31 mouse cellular contexts compared by ENCODE assay signal in genomic region chr6:120042632-120043220, GRCm38 (mm10). TPM values are rescaled to one million over a fixed set of nuclear protein-coding genes. Genes with fewer than 3 reads are reported as not detected.
DNase-seq lines count a peak whose midpoint lies in the region; ATAC-seq and TF ChIP-seq lines count a peak whose summit lies in the region.
"Had no signal": no experiment of that assay in that cellular context is flagged by ENCODE, and none has a peak within 500 bp of the region (broad histone marks: within the 10 kb centered on the region; RNA-seq: fewer than 3 reads in every experiment).

No protein-coding gene starts in this region.

- H3K27ac ChIP-seq in stomach, postnatal 0 days (replicated peaks): no peak overlapping the region
- H3K27ac ChIP-seq: embryonic facial prominence, embryonic 15.5 days; forebrain, embryonic 10.5 days; hindbrain, embryonic 13.5 days; left cerebral cortex, adult 2 months; limb, embryonic 10.5 days; liver, embryonic 13.5 days; macrophage; midbrain, embryonic 12.5 days; neural tube, embryonic 12.5 days; stomach, embryonic 15.5 days had no signal

- no peaks in the 10 kb centered on the region for H3K36me3 ChIP-seq in stomach, postnatal 0 days (ENCODE audit: control insufficient read depth, insufficient read depth, low read length)
- H3K36me3 ChIP-seq: embryonic facial prominence, embryonic 15.5 days; forebrain, embryonic 10.5 days; hindbrain, embryonic 13.5 days; limb, embryonic 10.5 days; liver, embryonic 13.5 days; midbrain, embryonic 12.5 days; neural tube, embryonic 12.5 days; stomach, embryonic 15.5 days had no signal

- no peak overlapping the region for H3K9ac ChIP-seq in stomach, postnatal 0 days (ENCODE audit: low read length)
- H3K9ac ChIP-seq: embryonic facial prominence, embryonic 15.5 days; forebrain, postnatal 0 days; hindbrain, embryonic 13.5 days; liver, embryonic 13.5 days; midbrain, embryonic 12.5 days; neural tube, embryonic 12.5 days; stomach, embryonic 15.5 days had no signal

- peak; percentile 34 for DNase-seq in CD4-positive, CD25-positive, alpha-beta regulatory T cell, adult 2 months (ENCODE audit: low read depth, low spot score)
- peak; percentile 19 for DNase-seq in lung, postnatal 36 days
- DNase-seq in lung, adult 2 months: no peak
- peak; percentile 64 for DNase-seq in induced T-regulatory cell, adult 2 months (ENCODE audit: low read depth)
- DNase-seq in gastrocnemius, postnatal 36 days: no peak
- DNase-seq in adrenal gland, postnatal 4 days (ENCODE audit: low spot score in 2 of 2): no peak
- DNase-seq in stomach, postnatal 0 days (ENCODE audit: low spot score): no peak
- DNase-seq: adrenal gland, adult 8-10 months; cerebellum, adult 18-20 months; cerebellum, postnatal 25 days; forebrain, postnatal 0 days; heart, postnatal 10 days; kidney, postnatal 36 days; layer of hippocampus, adult 9-11 months; liver, embryonic 13.5 days; thymus, adult 2 months had no signal

- no peak for TF ChIP-seq EP300 in stomach, postnatal 0 days (optimal IDR thresholded peaks at IDR 0.05)

- H3K9me3 ChIP-seq in stomach, postnatal 0 days (ENCODE audit: control insufficient read depth, low read length): no peaks in the 10 kb centered on the region
- H3K9me3 ChIP-seq: embryonic facial prominence, embryonic 15.5 days; forebrain, embryonic 10.5 days; hindbrain, embryonic 13.5 days; limb, embryonic 10.5 days; liver, embryonic 13.5 days; midbrain, embryonic 12.5 days; neural tube, embryonic 12.5 days; stomach, embryonic 15.5 days had no signal

- H3K4me2 ChIP-seq in stomach, postnatal 0 days (replicated peaks; ENCODE audit: low read depth): no peak overlapping the region
- H3K4me2 ChIP-seq: embryonic facial prominence, embryonic 15.5 days; heart, embryonic 11.5 days; hindbrain, embryonic 13.5 days; liver, embryonic 13.5 days; midbrain, embryonic 12.5 days; neural tube, embryonic 12.5 days; stomach, embryonic 15.5 days had no signal

- intact Hi-C loops in gastrocnemius, postnatal 36 days (cut with DNase I): loop anchor here (5.0 kb wide), 1 partner anchor 130 kb away; no protein-coding TSS in a partner anchor

- no peak overlapping the region for H3K4me3 ChIP-seq in lung, adult 2 months (replicated peaks; ENCODE audit: extremely low read depth, low read depth, low read length)
- H3K4me3 ChIP-seq in stomach, postnatal 0 days (ENCODE audit: low read depth, low read length): no peak overlapping the region
- H3K4me3 ChIP-seq: embryonic facial prominence, embryonic 15.5 days; forebrain, embryonic 10.5 days; hindbrain, embryonic 13.5 days; left cerebral cortex, adult 2 months; limb, embryonic 10.5 days; liver, embryonic 13.5 days; midbrain, embryonic 12.5 days; neural tube, embryonic 12.5 days; stomach, embryonic 15.5 days had no signal

- H3K4me1 ChIP-seq in lung, adult 2 months (ENCODE audit: control insufficient read depth, insufficient read depth, low read length): no peaks in the 10 kb centered on the region
- H3K4me1 ChIP-seq in stomach, postnatal 0 days (replicated peaks; ENCODE audit: control insufficient read depth, insufficient read depth): no peaks in the 10 kb centered on the region
- H3K4me1 ChIP-seq: embryonic facial prominence, embryonic 15.5 days; limb, embryonic 10.5 days; liver, embryonic 13.5 days; midbrain, embryonic 12.5 days; neural tube, embryonic 12.5 days; stomach, embryonic 15.5 days had no signal

- no peak for ATAC-seq in CD4-positive, CD25-positive, alpha-beta regulatory T cell, adult 4 months
- no peak for ATAC-seq in stomach, postnatal 0 days (ENCODE audit: low FRiP score, low TSS enrichment)
- ATAC-seq: forebrain, postnatal 0 days had no signal

- no peak for TF ChIP-seq CTCF in lung, adult 2 months (IDR thresholded peaks at IDR 0.05; ENCODE audit: insufficient read depth, low read length)
- TF ChIP-seq CTCF in stomach, postnatal 0 days (IDR thresholded peaks at IDR 0.05; ENCODE audit: low read depth): no peak

- 58% methylated on average over 1 of the region's 1 CpGs for WGBS in lung, adult 2 months
- WGBS in stomach, postnatal 0 days: 63% methylated on average over 1 of the region's 1 CpGs

- no peaks in the 10 kb centered on the region for H3K27me3 ChIP-seq in stomach, postnatal 0 days (ENCODE audit: control insufficient read depth, insufficient read depth, low read length)
- H3K27me3 ChIP-seq: embryonic facial prominence, embryonic 15.5 days; liver, embryonic 13.5 days; midbrain, embryonic 12.5 days; neural tube, embryonic 12.5 days; stomach, embryonic 15.5 days had no signal

- TF ChIP-seq POLR2A in lung, adult 2 months (IDR thresholded peaks at IDR 0.05; ENCODE audit: borderline replicate concordance, extremely low read depth, low read depth, low read length): no peak

RNA-seq across cellular contexts. Expression of gene Wnk1, which starts 4.3 kb away (rescaled TPM):
- 100 to 1,000 TPM; 116 to 132 TPM for polyA plus RNA-seq in CD4-positive, CD25-positive, alpha-beta regulatory T cell, adult 4 months (2017; shearing (Covaris generic))
- 131 and 136 TPM in 2 replicates for polyA plus RNA-seq in lung, adult 2 months (2012; rRNA removed)
- total RNA-seq in gastrocnemius, postnatal 36 days (2021): 100 to 1,000 TPM; 283 to 313 TPM
- total RNA-seq in adrenal gland, postnatal 4 days (2021): 100 to 1,000 TPM; 158 to 191 TPM
- polyA plus RNA-seq in stomach, postnatal 0 days (2015; fragmentation: Nextera tagmentation; extraction: Ambion mirVana): 28.8 and 31.2 TPM in 2 replicates

RNA-seq across cellular contexts. Expression of gene Ninj2, which starts 50.4 kb away (rescaled TPM):
- 1 to 10 TPM; 1.2 to 2.3 TPM for polyA plus RNA-seq in CD4-positive, CD25-positive, alpha-beta regulatory T cell, adult 4 months (2017; shearing (Covaris generic))
- polyA plus RNA-seq in lung, adult 2 months (2012; rRNA removed): 0.26 and 0.35 TPM in 2 replicates
- total RNA-seq in gastrocnemius, postnatal 36 days (2021): not detected
- total RNA-seq in adrenal gland, postnatal 4 days (2021): not detected
- polyA plus RNA-seq in stomach, postnatal 0 days (2015; fragmentation: Nextera tagmentation; extraction: Ambion mirVana): not detected in 2 replicates
- total RNA-seq: adrenal gland, adult 8-10 months; forebrain, postnatal 0 days; gastrocnemius, postnatal 4 days; heart, postnatal 10 days had no signal
- polyA plus RNA-seq: embryonic facial prominence, embryonic 15.5 days; forebrain, embryonic 10.5 days; forebrain, postnatal 0 days; heart, embryonic 11.5 days; hindbrain, embryonic 13.5 days; intestine, embryonic 14.5 days; kidney, embryonic 14.5 days; limb, embryonic 10.5 days; liver, embryonic 13.5 days; macrophage; midbrain, embryonic 12.5 days; neural tube, embryonic 12.5 days; small intestine, adult 2 months; stomach, embryonic 15.5 days had no signal

Comparison
In these comparisons a context has a peak if more than half of its experiments do, and no peak if none do; other contexts are left out.
1. DNase-seq: peak in CD4-positive, CD25-positive, alpha-beta regulatory T cell, adult 2 months (single experiment), lung, postnatal 36 days (single experiment) and induced T-regulatory cell, adult 2 months (single experiment); none in lung, adult 2 months (single experiment), gastrocnemius, postnatal 36 days (0 of 2), adrenal gland, postnatal 4 days (0 of 2) and stomach, postnatal 0 days (single experiment).